Mouse (Mus musculus): ENCODE data around the gene Syt13. TPM values are rescaled to one million over a fixed set of nuclear protein-coding genes. Genes with fewer than 3 reads are reported as not detected.

Gene Syt13
- polyA plus RNA-seq, 1 experiment from 2014 or later = 6.1 TPM

DNA sequence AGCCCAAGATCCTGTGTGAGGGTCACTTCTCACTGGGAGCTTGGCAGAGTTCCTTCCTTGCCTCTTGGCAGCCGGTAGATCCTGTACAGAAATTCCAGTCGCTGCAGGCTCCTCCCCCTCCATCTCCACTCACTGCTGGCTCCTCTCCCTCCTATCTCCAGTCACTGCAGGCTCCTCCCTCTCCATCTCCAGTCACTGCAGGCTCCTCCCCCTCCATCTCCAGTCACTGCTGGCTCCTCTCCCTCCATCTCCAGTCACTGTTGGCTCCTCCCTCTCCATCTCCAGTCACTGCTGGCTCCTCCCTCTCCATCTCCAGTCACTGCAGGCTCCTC lies 31.0 kb upstream of the Syt13 start:
- Histone ChIP-seq H3K9me3 (ENCODE audit: control insufficient read depth, low read length) (no peaks in the 10 kb centered on the region), H3K4me3 (ENCODE audit: low read depth, low read length) (no peak overlapping the region), H3K27me3 (ENCODE audit: control insufficient read depth, insufficient read depth, low read length) (no peaks in the 10 kb centered on the region), H3K36me3 (ENCODE audit: control insufficient read depth, insufficient read depth, low read length) (no peaks in the 10 kb centered on the region), H3K4me1 (replicated peaks; ENCODE audit: control insufficient read depth, insufficient read depth, low read length) (no peaks in the 10 kb centered on the region), H3K27ac (ENCODE audit: low read depth, low read length) (no peak overlapping the region), H3K9ac (ENCODE audit: low read length) (no peak overlapping the region), H3K4me2 (ENCODE audit: low read depth, low read length, severe bottlenecking) (no peak overlapping the region)
- DNase-seq (ENCODE audit: low spot score) = peak; percentile 65
- WGBS = 2% methylated on average over 2 of the region's 2 CpGs
- ATAC-seq (replicated peaks; ENCODE audit: low FRiP score) = no peak

DNA sequence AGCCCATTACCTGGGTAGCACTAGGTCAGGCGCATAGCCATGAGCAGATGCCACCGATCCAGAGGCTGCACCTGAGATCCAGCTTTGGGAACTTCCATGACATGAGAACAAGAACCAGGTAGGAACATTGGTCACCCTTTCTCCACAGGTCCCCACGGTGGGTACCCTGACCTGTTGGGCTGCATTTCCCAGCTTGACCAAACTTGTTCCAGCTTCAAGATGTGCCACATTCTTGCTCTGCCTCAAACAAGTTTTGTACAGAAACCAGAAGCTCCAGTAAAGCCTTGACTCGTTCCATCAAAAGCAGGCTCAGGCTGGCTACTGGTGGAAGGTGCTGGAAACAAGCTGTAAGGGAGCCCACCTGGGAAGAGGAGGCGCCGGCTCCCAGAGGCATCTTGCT lies 29.9 kb upstream of the Syt13 start:
- H3K27me3 ChIP-seq (ENCODE audit: control insufficient read depth, insufficient read depth, low read length) = no peaks in the 10 kb centered on the region
- H3K9me3 ChIP-seq (ENCODE audit: control insufficient read depth, low read length) = no peaks in the 10 kb centered on the region
- 92% methylated on average over 6 of the region's 6 CpGs for WGBS

DNA sequence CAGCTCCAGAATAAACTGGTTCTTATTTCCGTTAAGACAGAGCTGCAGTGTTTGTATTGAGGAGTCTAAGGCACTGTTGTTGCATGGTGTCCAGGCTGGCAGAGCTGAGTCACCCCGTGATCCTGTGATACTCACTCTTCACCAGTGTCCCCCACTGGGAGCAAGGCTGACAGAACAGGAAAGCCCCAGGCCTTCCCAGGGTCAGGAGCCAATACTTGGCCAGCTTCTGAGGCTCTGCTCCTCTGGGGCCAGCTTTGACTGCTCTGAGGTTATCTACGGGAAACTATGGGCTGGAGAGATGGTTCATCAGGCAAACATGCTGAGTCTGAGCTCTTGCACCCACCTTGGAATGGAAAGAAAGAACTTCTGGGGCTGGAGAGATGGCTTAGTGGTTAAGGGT lies 28.0 kb upstream of the Syt13 start:
- Histone ChIP-seq H3K4me1 (replicated peaks; ENCODE audit: control insufficient read depth, insufficient read depth, low read length) (no peaks in the 10 kb centered on the region), H3K27me3 (ENCODE audit: control insufficient read depth, insufficient read depth, low read length) (no peaks in the 10 kb centered on the region), H3K9me3 (ENCODE audit: control insufficient read depth, low read length) (no peaks in the 10 kb centered on the region), H3K4me2 (ENCODE audit: low read depth, low read length, severe bottlenecking) (no peak overlapping the region), H3K36me3 (ENCODE audit: control insufficient read depth, insufficient read depth, low read length) (no peaks in the 10 kb centered on the region), H3K27ac (ENCODE audit: low read depth, low read length) (no peak overlapping the region), H3K4me3 (ENCODE audit: low read depth, low read length) (no peak overlapping the region), H3K9ac (ENCODE audit: low read length) (no peak overlapping the region)
- DNase-seq (ENCODE audit: low spot score) = no peak
- 77% methylated on average over 3 of the region's 3 CpGs for WGBS
- ATAC-seq (replicated peaks; ENCODE audit: low FRiP score) = no peak

More for the DNA sequence above, 29.9 kb upstream of the Syt13 start:
- no peak overlapping the region for H3K4me3 ChIP-seq (ENCODE audit: low read depth, low read length)
- DNase-seq (ENCODE audit: low spot score) (no peak), ATAC-seq (replicated peaks; ENCODE audit: low FRiP score) (no peak)
- no peak overlapping the region for H3K27ac ChIP-seq (ENCODE audit: low read depth, low read length)
- no peak overlapping the region for H3K4me2 ChIP-seq (ENCODE audit: low read depth, low read length, severe bottlenecking)
- no peak overlapping the region for H3K9ac ChIP-seq (ENCODE audit: low read length)
- H3K36me3 ChIP-seq (ENCODE audit: control insufficient read depth, insufficient read depth, low read length) = no peaks in the 10 kb centered on the region
- no peaks in the 10 kb centered on the region for H3K4me1 ChIP-seq (replicated peaks; ENCODE audit: control insufficient read depth, insufficient read depth, low read length)

DNA sequence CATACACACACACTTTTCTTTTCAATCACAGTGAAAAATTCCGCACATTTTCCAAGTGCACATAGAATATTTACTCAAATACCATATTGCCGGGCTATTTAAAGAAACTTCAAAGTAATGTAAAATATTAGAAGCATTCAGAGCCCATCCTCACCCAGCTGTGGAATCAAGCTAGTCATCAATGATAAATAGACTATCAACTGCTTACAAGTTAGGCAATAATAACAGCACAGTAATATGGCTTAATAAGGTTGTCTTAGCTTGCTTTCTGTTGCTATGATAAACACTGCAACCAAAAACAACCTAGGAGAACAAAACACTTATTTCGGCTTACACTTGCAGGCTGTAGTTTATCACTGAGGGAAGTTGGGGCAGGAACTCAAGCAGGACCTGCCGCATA lies 22.4 kb upstream of the Syt13 start:
- Histone ChIP-seq H3K9me3 (ENCODE audit: control insufficient read depth, low read length) (no peaks in the 10 kb centered on the region), H3K4me3 (ENCODE audit: low read depth, low read length) (no peak overlapping the region), H3K36me3 (ENCODE audit: control insufficient read depth, insufficient read depth, low read length) (no peaks in the 10 kb centered on the region), H3K27ac (ENCODE audit: low read depth, low read length) (no peak overlapping the region), H3K4me2 (ENCODE audit: low read depth, low read length, severe bottlenecking) (no peak overlapping the region), H3K4me1 (replicated peaks; ENCODE audit: control insufficient read depth, insufficient read depth, low read length) (no peaks in the 10 kb centered on the region), H3K9ac (ENCODE audit: low read length) (no peak overlapping the region), H3K27me3 (ENCODE audit: control insufficient read depth, insufficient read depth, low read length) (no peaks in the 10 kb centered on the region)
- DNase-seq (ENCODE audit: low spot score) (no peak), ATAC-seq (replicated peaks; ENCODE audit: low FRiP score) (no peak)
- WGBS = 96% methylated on average over 4 of the region's 4 CpGs

DNA sequence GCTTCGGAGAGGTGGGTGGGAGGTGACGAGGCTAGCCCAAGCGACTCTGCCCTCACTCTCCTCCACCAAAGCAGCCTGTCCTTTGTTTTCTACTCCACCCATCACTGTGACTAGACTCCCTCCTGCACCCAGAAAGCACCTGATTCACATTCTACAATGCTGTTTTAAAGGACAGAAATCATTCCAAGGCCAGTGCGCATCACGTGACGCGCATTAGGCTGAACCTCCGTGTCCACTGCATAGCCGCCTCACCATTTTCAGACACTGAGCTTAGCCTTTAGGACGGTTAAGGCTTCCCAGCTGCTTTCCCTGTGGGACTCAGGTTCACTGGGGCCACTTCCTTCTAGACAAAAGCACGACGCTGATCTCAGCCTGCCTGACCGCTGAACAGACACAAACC lies 11.2 kb upstream of the Syt13 start:
- ATAC-seq (replicated peaks; ENCODE audit: low FRiP score) = no peak
- no peak overlapping the region for H3K4me3 ChIP-seq (ENCODE audit: low read depth, low read length)
- no peak overlapping the region for H3K27ac ChIP-seq (ENCODE audit: low read depth, low read length)
- H3K4me1 ChIP-seq (replicated peaks; ENCODE audit: control insufficient read depth, insufficient read depth, low read length) = no peaks in the 10 kb centered on the region; the same call in 1 of the 2 replicates
- no peaks in the 10 kb centered on the region for H3K9me3 ChIP-seq (ENCODE audit: control insufficient read depth, low read length)
- no peaks in the 10 kb centered on the region for H3K27me3 ChIP-seq (ENCODE audit: control insufficient read depth, insufficient read depth, low read length)
- H3K4me2 ChIP-seq (ENCODE audit: low read depth, low read length, severe bottlenecking) = no peak overlapping the region
- no peaks in the 10 kb centered on the region for H3K36me3 ChIP-seq (ENCODE audit: control insufficient read depth, insufficient read depth, low read length)
- no peak for DNase-seq (ENCODE audit: low spot score)
- WGBS = 81% methylated on average over 13 of the region's 13 CpGs
- H3K9ac ChIP-seq (ENCODE audit: low read length) = no peak overlapping the region

DNA sequence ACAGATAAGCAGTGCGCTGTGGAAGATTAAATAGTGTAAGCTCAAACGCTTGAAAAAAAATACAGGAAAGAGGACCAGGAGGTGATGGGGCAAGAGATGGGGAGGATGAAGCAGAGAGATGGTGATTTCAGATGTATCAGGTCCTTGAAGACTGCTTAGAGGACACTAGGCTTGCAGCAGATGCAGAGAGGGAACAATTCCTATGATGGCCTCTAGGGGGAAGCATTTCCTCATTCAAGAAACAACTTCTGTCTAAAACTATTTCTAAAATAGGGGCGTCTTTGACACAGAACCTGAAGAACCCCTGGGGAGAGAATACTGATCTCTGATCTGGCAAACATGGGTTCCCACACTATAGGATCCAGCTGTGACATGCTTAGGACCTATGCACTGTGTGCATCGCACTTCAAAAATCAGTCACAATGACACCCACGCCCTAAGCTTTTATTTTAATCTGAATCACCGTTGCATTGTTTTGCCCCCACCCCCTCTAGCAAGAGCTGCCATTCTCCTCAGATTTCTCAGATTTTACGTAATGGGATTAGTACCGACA lies 10.5 kb upstream of the Syt13 start:
- no peak overlapping the region for H3K9ac ChIP-seq (ENCODE audit: low read length)
- 32% methylated on average over 8 of the region's 8 CpGs for WGBS
- H3K4me2 ChIP-seq (ENCODE audit: low read depth, low read length, severe bottlenecking) = no peak overlapping the region
- ATAC-seq (replicated peaks; ENCODE audit: low FRiP score) (0 out of 2 replicates have a peak, but pooled peaks have one; percentile 12), DNase-seq (ENCODE audit: low spot score) (no peak)
- H3K27me3 ChIP-seq (ENCODE audit: control insufficient read depth, insufficient read depth, low read length) = no peaks in the 10 kb centered on the region
- no peaks in the 10 kb centered on the region for H3K36me3 ChIP-seq (ENCODE audit: control insufficient read depth, insufficient read depth, low read length)
- H3K4me1 ChIP-seq (replicated peaks; ENCODE audit: control insufficient read depth, insufficient read depth, low read length) = no peaks in the 10 kb centered on the region; the same call in 1 of the 2 replicates
- H3K4me3 ChIP-seq (ENCODE audit: low read depth, low read length) = no peak overlapping the region
- H3K27ac ChIP-seq (ENCODE audit: low read depth, low read length) = no peak overlapping the region
- H3K9me3 ChIP-seq (ENCODE audit: control insufficient read depth, low read length) = no peaks in the 10 kb centered on the region

DNA sequence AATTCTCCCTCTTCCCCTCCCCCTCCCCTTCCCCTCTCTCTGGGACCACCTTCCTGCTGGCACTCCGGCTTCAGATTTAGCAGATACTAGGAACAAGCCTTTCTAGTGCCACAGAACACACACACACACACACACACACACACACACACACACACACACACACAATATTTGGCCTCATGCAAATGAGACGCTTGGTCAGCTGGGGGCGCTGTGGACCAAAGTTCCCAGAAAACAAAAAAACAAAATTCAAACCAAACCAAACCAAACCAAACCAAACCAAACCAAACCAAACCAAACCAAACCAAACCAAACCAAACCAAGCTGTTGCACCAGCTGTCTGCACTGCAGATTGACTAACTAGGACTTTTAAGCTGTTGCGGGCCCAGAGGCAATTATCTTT lies 4.5 kb upstream of the Syt13 start:
- Histone ChIP-seq H3K27ac (ENCODE audit: low read depth, low read length) (no peak overlapping the region), H3K36me3 (ENCODE audit: control insufficient read depth, insufficient read depth, low read length) (no peaks in the 10 kb centered on the region), H3K9ac (ENCODE audit: low read length) (no peak overlapping the region), H3K9me3 (ENCODE audit: control insufficient read depth, low read length) (no peaks in the 10 kb centered on the region), H3K27me3 (ENCODE audit: control insufficient read depth, insufficient read depth, low read length) (peaks cover 3% of the 10 kb centered on the region), H3K4me3 (ENCODE audit: low read depth, low read length) (no peak overlapping the region), H3K4me2 (ENCODE audit: low read depth, low read length, severe bottlenecking) (no peak overlapping the region), H3K4me1 (replicated peaks; ENCODE audit: control insufficient read depth, insufficient read depth, low read length) (peaks cover 14% of the 10 kb centered on the region)
- ATAC-seq (replicated peaks; ENCODE audit: low FRiP score) (no peak), DNase-seq (ENCODE audit: low spot score) (no peak)
- 71% methylated on average over 4 of the region's 4 CpGs for WGBS

DNA sequence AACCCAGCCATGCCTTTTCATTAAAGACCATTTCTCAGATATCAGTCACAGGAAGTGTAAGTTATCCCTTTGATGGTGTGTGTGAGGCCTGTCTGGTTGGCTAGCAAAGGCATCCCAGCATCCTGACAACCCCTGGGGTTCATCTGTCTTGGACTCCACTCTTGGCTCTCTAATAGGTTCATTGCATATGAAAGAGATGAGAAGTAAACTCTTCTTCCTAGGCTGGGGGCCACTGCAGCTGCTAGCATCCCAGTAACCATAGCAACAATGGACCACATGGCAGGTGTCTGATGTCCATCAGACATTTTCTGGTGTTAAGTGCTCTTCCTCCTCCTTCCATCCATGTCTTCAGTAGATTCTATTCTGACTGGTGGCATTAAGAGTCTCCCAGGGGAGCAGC lies 2.6 kb upstream of the Syt13 start:
- ATAC-seq (replicated peaks; ENCODE audit: low FRiP score) = no peak
- H3K9ac ChIP-seq (ENCODE audit: low read length) = no peak overlapping the region
- H3K4me3 ChIP-seq (ENCODE audit: low read depth, low read length) = no peak overlapping the region
- peaks cover 23% of the 10 kb centered on the region for H3K4me1 ChIP-seq (replicated peaks; ENCODE audit: control insufficient read depth, insufficient read depth, low read length)
- H3K27me3 ChIP-seq (ENCODE audit: control insufficient read depth, insufficient read depth, low read length) = peaks cover 5% of the 10 kb centered on the region
- H3K4me2 ChIP-seq (ENCODE audit: low read depth, low read length, severe bottlenecking) = no peak overlapping the region
- no peaks in the 10 kb centered on the region for H3K9me3 ChIP-seq (ENCODE audit: control insufficient read depth, low read length)
- no peak overlapping the region for H3K27ac ChIP-seq (ENCODE audit: low read depth, low read length)
- DNase-seq (ENCODE audit: low spot score) = no peak
- H3K36me3 ChIP-seq (ENCODE audit: control insufficient read depth, insufficient read depth, low read length) = no peaks in the 10 kb centered on the region

DNA sequence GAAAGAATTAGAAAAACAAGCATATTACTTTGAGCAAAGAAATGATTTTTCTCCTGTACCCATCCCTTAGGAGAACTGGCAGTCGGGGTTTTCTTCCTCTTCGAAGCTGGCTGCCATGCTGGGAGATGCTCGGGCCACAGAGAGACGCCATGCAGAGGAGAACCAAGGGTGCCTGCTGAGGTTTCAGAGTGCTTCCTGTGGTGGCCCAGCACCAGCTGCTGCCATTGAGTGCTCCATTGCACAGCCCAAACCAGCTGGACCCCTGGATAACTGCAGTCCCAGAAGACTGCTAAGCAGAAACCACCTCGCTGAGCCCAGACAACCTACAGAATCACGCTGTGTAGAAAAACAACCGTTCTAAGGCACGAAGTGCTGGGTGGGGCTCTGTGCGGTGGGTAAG lies 1.6 kb upstream of the Syt13 start:
- no peak overlapping the region for H3K27ac ChIP-seq (ENCODE audit: low read depth, low read length)
- no peak overlapping the region for H3K9ac ChIP-seq (ENCODE audit: low read length)
- H3K36me3 ChIP-seq (ENCODE audit: control insufficient read depth, insufficient read depth, low read length) = no peaks in the 10 kb centered on the region
- peaks cover 23% of the 10 kb centered on the region for H3K4me1 ChIP-seq (replicated peaks; ENCODE audit: control insufficient read depth, insufficient read depth, low read length)
- ATAC-seq (replicated peaks; ENCODE audit: low FRiP score) = no peak
- no peaks in the 10 kb centered on the region for H3K9me3 ChIP-seq (ENCODE audit: control insufficient read depth, low read length)
- no peak overlapping the region for H3K4me2 ChIP-seq (ENCODE audit: low read depth, low read length, severe bottlenecking)
- DNase-seq (ENCODE audit: low spot score) = no peak
- 12% methylated on average over 9 of the region's 9 CpGs for WGBS
- no peak overlapping the region for H3K4me3 ChIP-seq (ENCODE audit: low read depth, low read length)
- peaks cover 5% of the 10 kb centered on the region for H3K27me3 ChIP-seq (ENCODE audit: control insufficient read depth, insufficient read depth, low read length)

All from forebrain, embryonic 11.5 days (tissue).